Mouse (Mus musculus) erythroblast, embryonic 14.5 days (primary cell): ENCODE data around the gene Rfx2. TPM values are rescaled to one million over a fixed set of nuclear protein-coding genes. Genes with fewer than 3 reads are reported as not detected.

Experiments
- H3K27me3 ChIP-seq: 2 replicates; pipeline ENCODE4 v1.6.1; 2012; ENCODE audit warnings: inconsistent platforms; ENCODE audit not compliant: control insufficient read depth
- H3K36me3 ChIP-seq: 2 replicates; pipeline ENCODE4 v1.6.1; 2012; ENCODE audit warnings: mild to moderate bottlenecking, inconsistent platforms; ENCODE audit not compliant: control insufficient read depth
- H3K4me1 ChIP-seq: 2 replicates; pipeline ENCODE4 v1.6.1; 2012; ENCODE audit warnings: inconsistent platforms; ENCODE audit not compliant: control insufficient read depth
- H3K4me3 ChIP-seq: replicated peaks from 2 replicates; pipeline ENCODE3; 2012; ENCODE audit warnings: moderate library complexity, mild to moderate bottlenecking, inconsistent platforms
- H3K9me3 ChIP-seq: 2 replicates; pipeline ENCODE4 v1.6.1; 2012; ENCODE audit warnings: low read length, inconsistent platforms, mixed read lengths; ENCODE audit not compliant: control insufficient read depth
- GATA1 ChIP-seq: IDR thresholded peaks from 2 replicates; pipeline ENCODE4 v1.6.1; 2012; ENCODE audit warnings: low read length, inconsistent platforms, mixed read lengths
- TAL1 ChIP-seq: IDR thresholded peaks from 3 replicates; pipeline ENCODE4 v1.6.1; 2012; ENCODE audit warnings: low read length, inconsistent platforms, mixed read lengths
- polyA plus RNA-seq: library from polyadenylated mRNA; stranded (reverse); fragments of >175 nt; gene quantifications from 2 replicates; pipeline ENCODE4 v1.2.3, GENCODE M21; 2012

Gene Rfx2
- polyA plus RNA-seq, 1 experiment: 26.9 TPM

GRCm38 (mm10) chr17:56762769-56763731 is 67.8 kb downstream of the Rfx2 start:
- H3K4me1 ChIP-seq: peaks cover 78% of the 10 kb centered on the region
- peak overlapping the region; percentile 71 for H3K4me3 ChIP-seq
- TF ChIP-seq TAL1 (no peak), GATA1 (peak; percentile 60)
- peaks cover 4% of the 10 kb centered on the region; the same call in 1 of the 2 replicates for H3K27me3 ChIP-seq
- peaks cover 23% of the 10 kb centered on the region for H3K36me3 ChIP-seq
- H3K9me3 ChIP-seq: peaks cover 10% of the 10 kb centered on the region

- Histone ChIP-seq H3K9me3 (peaks cover 5% of the 10 kb centered on the region), H3K27me3 (peaks cover 11% of the 10 kb centered on the region), H3K36me3 (peaks cover 12% of the 10 kb centered on the region), H3K4me1 (peaks cover 86% of the 10 kb centered on the region), H3K4me3 (peak overlapping the region; percentile 71)
- TF ChIP-seq GATA1 (peak; percentile 92), TAL1 (peak; percentile 85)
Observed at GRCm38 (mm10) chr17:56761991-56762410, 68.8 kb downstream of the Rfx2 start.

DNA sequence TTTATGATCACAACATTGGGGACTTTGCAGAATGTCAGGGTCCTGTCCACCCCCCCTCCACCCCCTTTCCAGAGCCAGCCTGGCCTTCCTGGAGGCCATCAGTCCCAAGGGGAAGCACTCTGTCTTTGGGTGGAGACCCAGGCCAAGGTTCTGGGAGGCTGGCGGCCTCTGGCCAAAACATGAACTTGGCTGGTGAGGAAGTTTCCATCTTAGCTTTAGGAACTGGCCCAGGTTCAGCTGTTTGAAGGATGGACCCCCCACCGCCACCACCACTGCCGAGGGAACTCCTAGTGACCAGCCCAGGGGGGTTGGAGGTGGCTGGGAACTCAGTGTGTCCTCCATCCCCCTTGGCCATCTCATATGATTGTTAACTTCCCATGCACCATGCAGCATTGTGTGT is 69.7 kb downstream of the Rfx2 start:
- peaks cover 4% of the 10 kb centered on the region; the same call in 1 of the 2 replicates for H3K36me3 ChIP-seq
- TF ChIP-seq GATA1 (peak; percentile 13; the same call in 1 of the 2 replicates), TAL1 (no peak)
- H3K4me1 ChIP-seq: peaks cover 89% of the 10 kb centered on the region
- peaks cover 5% of the 10 kb centered on the region for H3K9me3 ChIP-seq
- H3K4me3 ChIP-seq: peak overlapping the region; percentile 71
- peaks cover 20% of the 10 kb centered on the region for H3K27me3 ChIP-seq

DNA sequence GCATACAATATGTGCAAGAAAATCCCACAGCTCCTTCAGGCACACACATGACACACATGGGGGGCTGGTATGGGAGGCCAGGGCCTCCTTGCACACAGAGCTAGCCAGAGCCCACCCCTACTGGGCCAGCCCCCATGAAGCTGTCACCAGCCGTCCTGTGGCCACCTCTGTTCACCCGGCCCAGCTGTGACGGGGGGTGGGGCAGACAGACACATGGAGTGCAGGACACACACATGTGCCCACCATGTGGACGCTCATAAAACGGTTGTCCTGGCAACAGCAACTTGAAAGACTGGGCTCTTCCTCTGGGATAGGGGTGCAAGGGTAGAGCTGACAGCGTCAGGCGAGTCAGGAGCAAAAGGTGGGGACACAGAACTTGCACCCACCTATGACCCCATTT is 71.6 kb downstream of the Rfx2 start:
- peaks cover 84% of the 10 kb centered on the region for H3K4me1 ChIP-seq
- no peak for TF ChIP-seq TAL1
- no peak for TF ChIP-seq GATA1
- peaks cover 5% of the 10 kb centered on the region for H3K9me3 ChIP-seq
- no peak overlapping the region for H3K4me3 ChIP-seq
- H3K27me3 ChIP-seq: peaks cover 38% of the 10 kb centered on the region
- no peaks in the 10 kb centered on the region for H3K36me3 ChIP-seq

GRCm38 (mm10) chr17:56758132-56758531 is 72.7 kb downstream of the Rfx2 start:
- peaks cover 74% of the 10 kb centered on the region for H3K4me1 ChIP-seq
- no peak for TF ChIP-seq GATA1
- no peak for TF ChIP-seq TAL1
- H3K36me3 ChIP-seq: no peaks in the 10 kb centered on the region
- H3K4me3 ChIP-seq: peak overlapping the region; percentile 4
- H3K27me3 ChIP-seq: peaks cover 49% of the 10 kb centered on the region
- H3K9me3 ChIP-seq: peaks cover 5% of the 10 kb centered on the region

- Histone ChIP-seq H3K9me3 (peaks cover 5% of the 10 kb centered on the region), H3K27me3 (peaks cover 55% of the 10 kb centered on the region), H3K4me1 (peaks cover 70% of the 10 kb centered on the region), H3K36me3 (no peaks in the 10 kb centered on the region), H3K4me3 (peak within 1 kb of the TSS; percentile 57)
- no peak for TF ChIP-seq GATA1
- TF ChIP-seq TAL1: no peak
Observed at GRCm38 (mm10) chr17:56757416-56758123, 73.2 kb downstream of the Rfx2 start, which contains the start of gene Nrtn. Gene Nrtn, minus strand, starts transcription at chr17:56757530.

DNA sequence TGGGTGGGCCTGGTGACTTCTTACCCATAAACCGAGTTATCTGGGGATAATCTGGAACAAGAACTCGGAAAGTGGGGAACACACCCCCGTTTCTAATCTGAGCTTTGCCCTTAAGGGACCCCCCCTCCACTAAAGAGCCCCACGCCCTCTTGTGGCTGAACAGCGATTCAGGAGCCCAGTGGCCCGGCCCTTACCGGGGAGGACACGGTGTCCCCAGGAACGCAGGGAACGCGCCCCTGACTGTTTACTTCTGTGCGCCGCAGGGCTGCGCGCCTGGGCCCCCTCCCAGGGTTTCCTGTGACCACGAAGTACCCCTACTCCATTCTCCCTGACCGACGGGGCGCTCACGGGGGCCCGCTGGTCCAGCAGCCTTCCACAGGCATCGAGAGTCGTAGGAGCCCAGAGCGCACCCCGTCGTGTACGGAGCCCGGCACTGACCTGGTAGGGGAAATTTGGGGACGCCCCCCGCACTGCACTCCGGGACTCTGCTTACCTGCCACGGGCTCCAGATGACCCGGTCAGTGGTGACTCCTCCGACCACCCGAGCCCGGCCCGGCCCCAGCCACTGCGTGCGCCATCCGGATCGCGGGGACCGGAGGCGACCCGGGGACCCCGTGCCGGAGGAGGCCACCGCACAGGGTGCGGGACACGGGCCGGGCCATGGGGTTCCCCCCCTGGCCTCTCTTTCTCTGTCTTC is 74.0 kb downstream of the Rfx2 start:
- Histone ChIP-seq H3K4me3 (peak overlapping the region; percentile 57), H3K36me3 (no peaks in the 10 kb centered on the region)

DNA sequence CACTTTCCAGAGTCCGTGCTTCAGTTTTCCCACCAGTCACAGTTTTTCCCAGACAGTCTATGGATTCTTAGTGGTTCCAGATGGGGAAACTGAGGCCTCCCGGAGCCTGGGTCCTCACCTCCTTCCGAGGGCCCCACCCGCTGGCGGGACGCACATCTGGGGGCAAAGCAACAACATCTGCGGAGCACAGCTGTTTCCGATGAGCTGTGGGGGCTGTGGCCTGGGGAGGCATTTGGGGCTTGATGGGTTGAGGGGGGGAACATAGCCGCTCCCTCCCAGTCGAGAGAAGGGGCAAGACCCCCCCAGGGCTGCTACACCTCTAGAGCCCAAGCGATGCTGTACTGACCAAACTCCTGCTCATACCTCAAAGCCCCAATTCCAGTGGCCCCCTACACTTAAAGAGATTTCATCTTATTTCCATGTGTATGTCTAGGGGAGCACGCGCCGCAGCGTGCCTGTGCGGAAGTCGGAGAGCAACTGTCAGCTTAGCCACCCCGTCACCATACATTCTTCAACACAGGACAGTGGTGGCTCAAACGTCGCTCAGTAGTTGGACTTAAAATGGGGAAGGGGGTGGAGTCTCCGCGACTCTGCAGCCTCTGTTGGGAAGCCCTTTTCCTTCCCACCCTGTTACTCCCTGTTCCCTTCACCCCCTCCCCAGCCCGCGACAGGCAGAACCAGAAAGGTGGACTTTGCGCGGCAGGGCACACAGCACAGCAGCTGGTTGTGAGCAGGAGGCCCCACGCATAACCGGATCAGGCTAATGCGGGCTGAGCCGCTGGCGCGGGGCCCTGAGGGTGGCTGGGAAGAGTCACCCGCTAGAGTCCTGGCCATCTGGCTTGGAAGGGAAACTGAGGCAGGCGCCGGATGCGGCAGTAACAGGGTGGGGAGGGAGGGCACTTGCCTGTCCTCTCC is 76.3 kb downstream of the Rfx2 start:
- peaks cover 17% of the 10 kb centered on the region for H3K9me3 ChIP-seq
- peaks cover 85% of the 10 kb centered on the region for H3K27me3 ChIP-seq
- H3K36me3 ChIP-seq: no peaks in the 10 kb centered on the region
- H3K4me3 ChIP-seq: no peak overlapping the region
- TF ChIP-seq TAL1: no peak
- no peak for TF ChIP-seq GATA1
- peaks cover 54% of the 10 kb centered on the region for H3K4me1 ChIP-seq

More for the DNA sequence above, 74.0 kb downstream of the Rfx2 start:
- no peak for TF ChIP-seq TAL1
- TF ChIP-seq GATA1: no peak
- Histone ChIP-seq H3K4me1 (peaks cover 69% of the 10 kb centered on the region), H3K9me3 (peaks cover 5% of the 10 kb centered on the region), H3K27me3 (peaks cover 62% of the 10 kb centered on the region)
